Mouse (Mus musculus) heart, postnatal 10 days (tissue): ENCODE data around the gene Edil3. TPM values are rescaled to one million over a fixed set of nuclear protein-coding genes. Genes with fewer than 3 reads are reported as not detected.
A peak's percentile ranks its signal among the peaks of the same experiment; 100 is the strongest.

ENCODE experiments used
- DNase-seq, 2 experiments: peaks; one replicate each; pipeline ENCODE4 v3.0.0; 2021
- intact Hi-C: fragments of 180-260 bp; cut with DNase I; formaldehyde crosslinking; loops from one replicate; pipeline ENCODE4 v1.15.1; 2025
- total RNA-seq, 2 experiments: library from RNA; stranded (reverse); gene quantifications; 2 replicates each; pipeline ENCODE4 v1.2.3; 2021

The Edil3 gene
- total RNA-seq, 2 experiments from 2014 or later, result 0.22 to 0.27 TPM

DNA sequence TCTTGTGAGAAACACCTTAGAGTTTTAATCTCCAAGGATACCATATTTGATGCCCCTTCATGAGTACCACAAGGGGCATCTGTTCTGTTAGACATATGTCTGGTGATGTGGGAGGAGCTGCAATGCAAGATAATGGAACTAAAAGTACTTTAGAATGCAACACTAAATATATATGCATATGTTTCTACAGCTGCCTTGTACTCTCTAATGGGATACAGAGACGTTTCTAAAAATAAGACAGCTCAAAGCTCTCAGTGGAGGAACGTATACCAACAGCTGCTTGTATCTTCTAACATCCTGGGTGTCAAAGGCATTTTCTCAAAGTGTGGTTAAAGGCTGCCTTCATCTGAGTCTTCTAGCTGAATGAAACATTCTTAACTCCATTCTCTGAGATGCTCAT is 378.0 kb downstream of the Edil3 start:
- no peak for DNase-seq
- intact Hi-C loops, result no loop called here

DNA sequence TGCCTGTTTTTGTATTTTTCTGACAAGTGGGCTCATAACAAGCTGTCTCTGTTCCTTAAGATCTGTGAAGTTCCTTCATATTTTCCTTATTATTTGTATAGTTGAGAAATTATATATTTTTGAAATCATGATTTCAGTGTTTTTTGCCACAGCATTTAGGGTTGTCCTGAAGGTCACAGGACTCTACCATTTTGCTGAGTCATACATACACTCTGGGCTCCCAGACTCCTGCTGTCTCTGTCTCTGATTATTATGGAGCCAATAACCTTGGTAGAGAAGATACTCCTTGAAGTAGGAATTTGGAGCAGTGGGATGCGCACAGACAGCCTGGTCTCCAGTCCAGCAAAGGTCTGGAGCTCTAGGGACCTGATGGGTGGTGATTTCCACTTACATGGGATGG is 416.8 kb downstream of the Edil3 start:
- DNase-seq, result no peak
- intact Hi-C loops, result no loop called here

DNA sequence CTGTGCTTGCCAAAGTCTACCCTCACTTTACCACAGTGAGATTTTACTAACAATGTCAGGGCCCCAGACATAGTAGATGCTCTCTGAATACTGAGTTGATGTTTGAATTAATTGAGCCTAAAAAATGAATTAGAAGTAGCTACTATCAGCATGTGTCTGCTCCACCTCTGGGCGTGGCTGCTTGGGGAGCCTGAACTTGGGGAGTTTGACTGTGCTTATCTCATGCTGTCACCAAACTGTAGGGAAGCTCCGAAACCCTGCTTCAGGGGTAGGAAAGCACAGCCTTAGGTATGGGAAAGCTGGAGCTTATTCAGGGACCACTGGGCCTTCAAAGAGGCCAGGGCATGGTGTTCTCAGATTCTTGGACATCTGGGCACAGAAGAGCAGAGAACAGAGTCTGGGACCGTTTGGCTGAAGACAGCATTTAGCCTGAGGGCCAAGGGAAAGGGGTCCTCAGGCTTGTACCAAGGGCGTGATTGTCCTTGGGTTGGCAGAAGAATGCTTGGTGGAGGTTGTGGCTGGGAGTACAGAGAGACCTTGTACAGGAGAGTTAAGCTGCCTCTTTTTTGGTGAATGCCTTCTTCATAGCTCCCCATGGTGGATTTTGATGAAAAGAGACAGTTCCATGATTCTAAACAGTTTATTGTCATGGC is 432.8 kb downstream of the Edil3 start:
- no peak for DNase-seq
- intact Hi-C loops, result no loop called here

DNA sequence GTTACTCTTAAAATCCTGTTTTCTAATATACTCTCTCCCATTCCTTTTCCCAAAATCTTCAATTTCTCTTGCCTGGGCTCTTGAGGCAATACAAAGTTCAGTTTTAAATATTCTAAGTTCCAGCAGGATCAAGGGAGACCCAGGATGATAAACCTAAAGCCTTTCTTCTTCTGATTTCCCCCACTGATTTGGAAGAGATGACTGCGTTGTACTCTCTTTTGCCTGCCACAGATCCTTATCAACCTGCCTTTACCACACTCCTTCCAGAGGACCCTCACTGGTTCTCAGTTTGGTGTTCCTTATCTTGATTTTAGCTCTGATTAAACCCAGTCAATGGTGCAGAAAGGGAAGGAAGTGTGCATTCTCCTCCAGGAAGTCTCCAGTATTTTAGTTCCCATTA is 435.6 kb downstream of the Edil3 start:
- intact Hi-C loops, result no loop called here
- DNase-seq, result no peak

DNA sequence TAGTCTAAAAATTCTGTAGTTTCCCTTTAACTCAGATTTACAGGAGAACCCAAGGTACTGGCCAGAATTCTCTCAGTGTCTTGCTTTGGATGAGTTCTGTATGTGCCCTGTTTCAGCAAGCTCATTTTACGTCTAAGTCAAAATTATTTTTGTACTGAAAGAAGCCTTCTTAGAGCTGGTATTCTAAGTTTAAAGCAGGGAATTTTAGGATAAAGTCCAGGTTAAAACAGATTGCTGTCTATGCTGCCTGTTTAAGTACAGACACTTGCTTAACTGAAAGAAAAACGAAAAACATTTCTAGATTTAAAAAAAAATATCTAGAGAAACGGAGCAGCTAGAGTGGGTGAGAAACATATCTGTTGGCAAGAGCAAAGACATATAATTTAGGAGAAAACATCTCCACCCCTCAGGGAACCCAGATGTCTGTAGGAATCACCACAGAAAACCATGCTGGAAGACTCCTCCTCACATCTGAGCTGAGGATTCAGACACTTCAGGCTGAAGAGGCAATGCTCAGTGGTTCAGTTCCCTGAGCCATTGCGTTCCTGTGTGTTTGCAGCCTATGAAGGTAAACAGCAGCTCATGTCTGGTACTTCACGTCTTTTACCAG is 465.5 kb downstream of the Edil3 start:
- DNase-seq, result no peak
- intact Hi-C loops, result no loop called here

DNA sequence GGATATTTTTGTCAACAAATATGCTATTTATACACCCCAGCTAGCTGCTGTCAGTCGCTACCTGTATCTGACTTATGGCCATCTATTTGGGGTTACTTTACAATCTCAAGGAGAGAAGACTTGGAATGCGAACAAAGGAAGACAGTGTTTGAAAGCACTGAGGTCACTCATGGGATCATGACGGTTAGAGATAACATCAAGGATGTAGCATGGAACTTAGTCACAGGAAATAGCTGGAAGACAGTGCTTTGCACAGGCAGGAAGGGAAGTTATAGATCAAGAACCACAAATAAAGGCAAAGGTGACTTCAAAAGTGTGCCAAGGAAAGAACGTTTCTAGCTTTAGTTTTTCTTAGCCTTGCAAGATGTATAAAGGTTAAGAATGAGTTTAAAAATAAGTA is 466.9 kb downstream of the Edil3 start:
- DNase-seq, result no peak
- intact Hi-C loops, result no loop called here

DNA sequence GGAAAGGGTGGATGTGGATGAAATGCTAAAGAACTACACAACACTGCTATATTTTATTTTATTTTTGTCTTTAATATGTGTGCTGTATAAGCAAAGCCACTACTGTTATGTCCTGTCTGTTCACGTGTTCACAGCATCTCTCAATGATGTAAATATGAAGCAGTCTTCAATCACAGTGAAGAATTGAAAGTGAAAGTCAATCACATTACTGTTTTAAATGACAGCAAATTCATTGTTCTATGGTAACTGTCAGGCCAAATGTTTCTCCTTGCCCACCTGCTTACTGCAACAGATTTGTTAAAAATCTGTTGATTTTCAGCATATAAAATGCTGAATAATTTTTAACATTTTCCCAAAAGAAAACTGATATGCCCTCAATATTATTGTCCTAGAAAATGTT is 499.9 kb downstream of the Edil3 start:
- no peak for DNase-seq

DNA sequence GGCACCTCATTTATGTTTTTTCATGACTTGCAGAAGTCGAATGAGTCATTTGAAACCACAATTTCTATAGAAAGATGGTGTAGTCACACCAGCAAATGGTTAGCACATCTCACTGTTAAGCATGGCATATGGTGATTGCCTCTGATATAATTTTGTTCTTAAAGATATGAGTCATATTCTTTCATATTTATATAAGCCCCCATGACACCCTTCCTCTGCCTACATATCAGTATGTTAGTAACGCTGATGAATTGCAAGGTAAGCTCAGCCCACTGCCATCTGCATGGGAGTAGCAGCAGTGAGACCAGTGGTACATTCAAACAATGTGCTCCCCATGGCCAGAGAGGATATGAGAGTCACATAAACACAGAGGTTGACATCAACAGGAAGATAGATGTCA is 503.0 kb downstream of the Edil3 start:
- intact Hi-C loops, result no loop called here
- DNase-seq, result no peak

More for the DNA sequence above, 499.9 kb downstream of the Edil3 start:
- intact Hi-C loops, result no loop called here

DNA sequence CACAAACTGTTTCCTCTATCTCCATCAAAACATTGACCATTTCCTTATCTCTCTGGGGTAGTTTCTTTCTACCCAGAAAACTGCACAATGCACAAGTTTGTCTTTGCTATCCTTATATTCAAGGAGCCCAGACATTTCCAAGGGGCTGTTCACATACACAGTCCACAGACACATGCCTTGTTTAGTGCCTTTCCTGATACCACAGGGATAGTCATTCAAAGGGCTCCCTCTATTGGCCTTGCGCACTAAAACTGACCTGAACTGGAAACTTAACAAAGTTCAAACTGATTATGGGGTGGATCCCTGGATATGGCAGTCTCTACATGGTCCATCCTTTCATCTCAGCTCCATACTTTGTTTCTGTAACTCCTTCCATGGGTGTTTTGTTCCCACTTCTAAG is 513.2 kb downstream of the Edil3 start:
- peak in 1 of 2 experiments; percentile 23 for DNase-seq
- intact Hi-C loops, result no loop called here

DNA sequence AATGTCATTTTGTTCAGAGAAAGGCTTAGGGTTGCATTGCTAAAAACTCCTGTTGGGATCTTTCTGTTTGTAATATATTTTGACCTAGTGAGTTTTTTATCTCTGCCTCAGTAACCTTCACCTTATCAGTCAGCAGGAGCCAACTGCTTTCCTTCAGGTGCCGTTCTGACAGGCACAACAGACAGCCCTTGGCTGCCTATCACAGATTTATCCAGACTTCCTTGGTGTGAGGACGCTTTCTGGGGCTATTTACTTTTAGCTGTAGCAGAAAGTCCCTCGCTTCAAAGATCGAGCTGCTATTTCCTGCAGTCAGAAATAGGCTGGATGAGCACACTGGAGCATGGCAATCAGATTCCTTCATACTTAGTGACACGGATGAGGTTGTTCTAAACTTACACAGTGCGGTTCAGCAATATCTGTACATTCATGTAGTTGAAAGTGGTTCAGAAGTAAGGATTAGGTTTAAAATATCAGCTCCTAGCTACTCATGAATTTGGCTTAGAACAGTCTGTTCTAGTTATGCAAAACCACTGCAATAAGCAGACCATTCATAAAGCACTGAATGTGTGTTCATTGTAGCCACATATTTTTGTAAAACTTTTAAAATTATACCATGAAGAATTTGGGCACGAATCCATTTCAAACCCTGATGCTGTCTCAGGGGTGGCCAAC is 514.8 kb downstream of the Edil3 start:
- intact Hi-C loops, result no loop called here
- no peak for DNase-seq

DNA sequence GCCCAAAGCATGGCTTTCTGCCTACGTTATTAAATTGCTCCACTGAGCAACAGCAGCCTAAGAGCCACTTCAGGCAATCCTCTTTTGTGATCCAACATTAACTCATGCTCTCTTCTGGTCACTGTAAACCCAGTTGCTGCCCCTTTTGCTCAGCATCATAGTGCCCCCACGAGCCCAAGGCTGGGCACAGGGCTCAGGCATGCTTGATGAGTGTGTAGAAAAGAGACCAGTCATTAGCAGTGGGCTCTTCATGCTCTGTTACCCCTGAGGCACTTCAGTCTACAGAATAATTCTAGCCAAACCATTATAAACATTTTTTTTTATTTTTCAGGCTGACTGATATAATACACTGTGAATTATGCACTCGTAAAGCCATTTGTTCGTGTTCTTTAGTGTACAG is 517.8 kb downstream of the Edil3 start:
- DNase-seq, result no peak
- intact Hi-C loops, result no loop called here

DNA sequence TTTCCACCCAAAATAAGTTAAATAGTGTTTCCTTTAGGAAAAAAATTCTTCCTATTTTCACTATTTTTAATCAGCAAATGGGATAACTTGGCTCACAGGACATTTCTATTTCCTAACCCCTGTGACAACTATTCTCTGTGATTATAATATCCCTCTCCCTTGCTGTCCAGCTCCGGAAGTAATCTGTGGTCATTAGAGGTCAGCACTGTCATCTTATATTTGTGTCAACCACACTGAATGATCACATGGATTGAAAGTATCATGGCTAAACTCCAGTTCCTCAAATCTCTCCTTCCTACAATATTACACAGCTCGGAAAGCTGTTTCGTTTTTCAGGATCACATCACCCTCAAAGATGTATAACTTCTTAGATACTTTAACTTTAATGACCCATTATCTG is 518.5 kb downstream of the Edil3 start:
- no peak for DNase-seq
- intact Hi-C loops, result no loop called here

DNA sequence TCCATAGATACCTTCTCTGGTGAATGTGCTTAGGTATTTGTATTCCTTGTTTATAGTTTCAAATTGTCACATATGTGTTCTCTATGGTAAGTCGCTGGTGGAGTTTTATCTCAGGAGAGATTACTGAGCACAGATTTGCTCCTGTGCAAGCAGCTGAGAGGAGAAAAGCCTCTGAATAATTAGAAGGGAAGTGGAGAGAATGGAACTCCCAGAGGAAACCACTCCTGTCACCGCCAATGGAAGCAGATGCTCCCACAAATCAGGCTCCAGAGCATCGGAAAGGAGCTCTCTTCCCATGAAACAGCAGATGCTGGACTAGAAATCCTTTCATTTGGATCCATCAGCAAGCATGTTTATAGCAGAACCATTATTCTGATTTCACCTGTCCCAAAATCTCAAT is 534.0 kb downstream of the Edil3 start:
- intact Hi-C loops, result no loop called here
- no peak for DNase-seq

DNA sequence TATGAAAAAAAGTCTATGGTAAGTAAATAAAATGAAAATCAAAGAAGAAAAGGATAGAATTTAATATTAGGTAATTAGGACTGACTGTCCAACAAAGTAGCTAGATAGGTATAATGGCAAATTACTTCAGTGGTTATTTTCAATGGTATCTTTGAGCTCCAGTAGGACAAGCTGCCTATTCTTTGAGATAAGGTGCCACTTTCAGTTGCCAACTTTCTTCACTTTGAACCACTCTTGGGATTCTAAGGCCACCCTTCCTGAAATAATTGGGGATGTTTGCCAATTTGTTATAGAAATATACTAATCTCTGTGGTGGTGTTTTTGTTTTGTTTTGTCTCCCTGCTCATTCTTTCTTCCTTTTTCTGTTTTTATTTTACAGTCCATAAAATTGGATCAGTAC is 537.1 kb downstream of the Edil3 start:
- intact Hi-C loops, result no loop called here

DNA sequence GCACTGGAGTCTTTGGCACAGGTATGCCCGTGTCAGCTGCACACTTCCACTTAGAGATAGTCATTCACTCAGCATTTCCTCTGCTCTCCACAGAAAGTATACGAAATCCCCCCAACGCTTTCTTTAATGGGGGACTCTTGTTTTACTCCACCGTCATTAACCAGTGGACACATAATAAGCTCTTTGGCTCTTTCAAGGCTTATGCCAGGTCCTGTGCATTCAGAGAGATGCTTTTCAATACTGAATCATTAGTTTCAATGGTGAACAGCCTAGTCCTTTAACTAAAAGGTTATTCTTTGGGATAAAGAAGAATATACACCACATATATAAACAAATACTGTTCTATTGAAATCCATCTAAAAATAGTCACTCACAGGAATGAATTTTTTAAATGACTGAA is 541.0 kb downstream of the Edil3 start:
- no peak for DNase-seq
- intact Hi-C loops, result no loop called here

More for the DNA sequence above, 537.1 kb downstream of the Edil3 start:
- no peak for DNase-seq

DNA sequence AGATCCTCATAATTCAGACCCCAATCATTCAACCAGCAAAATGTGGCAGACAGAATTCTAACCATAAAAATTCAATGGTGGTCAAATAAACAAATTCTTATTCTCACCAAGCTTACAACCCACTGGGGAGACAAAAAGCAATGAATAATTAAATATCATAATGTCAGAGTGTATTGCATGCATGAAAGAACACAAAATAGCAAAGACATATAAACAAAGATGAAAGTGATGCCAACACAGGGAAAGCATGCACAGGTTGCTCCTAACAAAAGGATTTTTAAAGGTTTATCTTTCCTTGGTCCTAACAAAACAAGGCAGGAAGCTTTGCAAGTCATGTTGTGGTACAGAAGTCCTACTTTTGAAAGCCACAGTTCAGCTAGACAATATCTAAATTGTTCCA is 550.0 kb downstream of the Edil3 start:
- no peak for DNase-seq
- intact Hi-C loops, result no loop called here

DNA sequence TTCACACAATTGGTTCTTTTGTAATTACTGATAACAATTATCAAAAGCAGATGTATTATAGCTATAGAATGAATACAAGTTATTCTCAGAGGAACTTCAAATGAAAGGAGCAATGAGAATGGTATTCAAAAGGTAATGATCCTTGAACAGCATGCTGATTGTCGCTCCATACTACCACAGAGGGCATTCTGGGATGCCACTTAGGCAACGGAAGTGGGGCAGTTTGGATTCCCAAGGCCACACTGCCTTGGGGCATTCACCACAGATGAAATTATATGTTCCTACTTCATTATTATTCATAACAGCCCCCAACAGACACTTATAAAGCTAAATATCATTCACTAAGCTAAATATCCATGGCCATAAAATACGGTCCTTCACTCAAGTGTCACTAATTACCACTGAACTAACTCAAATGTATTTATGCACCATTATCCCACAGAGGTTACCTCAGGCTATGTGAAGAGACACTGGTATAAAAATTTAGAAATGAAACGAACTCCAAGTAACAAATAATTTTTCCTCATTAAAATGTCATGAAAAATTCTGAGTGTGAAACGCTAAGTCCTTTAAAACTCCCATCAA is 550.5 kb downstream of the Edil3 start:
- no peak for DNase-seq
- intact Hi-C loops, result no loop called here
